Mouse (Mus musculus): Measurements from ENCODE around the gene Cdc42se2.
A peak's percentile ranks its signal among the peaks of the same experiment; 100 is the strongest.

Cdc42se2 gene

DNA sequence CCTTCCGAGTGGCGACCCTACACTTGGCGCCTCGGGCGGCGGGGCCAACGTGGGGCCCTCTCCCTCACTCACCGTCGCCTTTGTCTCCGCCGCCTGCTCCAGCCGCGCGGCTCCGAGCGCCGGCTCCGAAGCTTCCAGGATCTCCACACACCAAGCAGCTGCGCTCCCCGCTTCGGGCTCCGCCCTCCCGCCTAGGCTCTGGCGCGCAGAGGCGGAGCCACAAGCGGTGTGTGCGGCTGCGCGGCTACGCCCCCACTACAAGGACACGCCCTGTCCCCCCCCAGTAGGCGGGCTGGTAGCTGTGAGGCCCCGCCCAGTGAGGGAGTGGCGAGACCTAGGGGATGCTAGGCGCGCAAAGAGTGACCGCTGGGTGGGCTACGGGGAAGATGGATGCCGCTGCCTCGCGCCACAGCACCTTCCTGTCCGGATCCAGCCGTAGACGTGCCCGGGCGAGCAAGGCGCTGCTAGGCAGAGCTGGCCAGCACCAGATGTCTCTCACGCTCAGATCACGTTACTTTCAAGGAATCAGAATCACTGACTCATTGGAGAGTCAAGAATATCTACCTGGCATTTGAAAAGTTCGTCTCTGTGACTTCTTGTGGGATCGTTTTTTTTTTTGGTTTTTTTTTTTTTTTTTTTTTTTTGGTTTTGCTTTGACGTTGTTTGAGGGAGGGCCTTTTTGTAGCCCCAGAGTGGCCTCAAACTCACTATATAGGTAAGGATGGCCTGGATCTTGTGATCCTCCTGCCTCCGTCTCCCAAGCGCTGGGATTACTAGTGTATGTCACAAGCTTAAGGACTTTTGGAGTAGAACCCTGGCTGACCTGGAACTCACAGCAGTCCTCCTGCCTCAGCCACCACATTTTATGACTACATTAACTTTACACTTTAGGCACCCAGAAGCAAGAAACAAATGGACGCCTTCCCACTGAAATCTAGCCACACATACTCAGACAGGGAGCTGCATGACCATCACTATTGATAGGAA is at the start of gene Cdc42se2:
Gene Cdc42se2 (minus strand): TSS at position 188 of the 987 bp plus-strand sequence.
- peak; percentile 97 for DNase-seq

DNA sequence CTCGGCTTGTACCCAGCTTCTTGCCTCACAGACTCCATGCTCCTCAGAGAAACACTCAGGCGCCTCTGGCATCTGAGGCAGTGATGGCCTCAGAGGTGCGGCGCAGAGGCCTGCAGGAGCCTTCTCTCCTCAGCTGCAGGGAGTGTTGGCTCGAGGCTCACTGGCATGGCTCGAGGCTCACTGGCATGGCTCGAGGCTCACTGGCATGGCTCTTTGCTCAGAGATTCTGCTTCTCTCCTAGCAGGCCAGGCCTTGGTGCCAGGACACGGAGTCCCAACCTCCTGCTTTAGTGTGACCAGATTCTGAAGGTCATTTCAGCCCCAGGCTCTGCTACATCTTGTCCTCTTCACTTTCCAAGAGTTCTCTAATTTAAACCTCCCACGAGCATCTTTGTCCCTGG is 48.6 kb upstream of the Cdc42se2 start:
- DNase-seq, result no peak

DNA sequence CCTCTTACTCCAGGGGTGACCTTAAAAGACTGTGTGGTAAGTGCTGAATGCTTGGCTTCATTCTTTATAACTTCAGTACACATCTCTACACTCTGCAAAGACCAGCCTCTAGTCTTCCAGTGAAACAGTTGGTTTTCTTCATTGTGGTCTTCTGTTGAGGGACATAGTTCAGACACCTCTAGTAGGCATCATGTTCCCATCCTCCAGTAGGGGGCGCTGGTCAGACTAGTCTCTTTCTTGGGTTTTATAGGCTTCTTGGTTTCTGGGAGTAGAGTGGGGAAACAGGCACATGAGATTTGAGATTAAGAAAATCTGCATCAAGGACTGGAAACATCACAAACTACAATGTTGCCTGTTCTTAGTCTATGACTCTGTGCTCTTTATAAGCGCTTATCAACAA is 47.1 kb upstream of the Cdc42se2 start:
- DNase-seq, result no peak

DNA sequence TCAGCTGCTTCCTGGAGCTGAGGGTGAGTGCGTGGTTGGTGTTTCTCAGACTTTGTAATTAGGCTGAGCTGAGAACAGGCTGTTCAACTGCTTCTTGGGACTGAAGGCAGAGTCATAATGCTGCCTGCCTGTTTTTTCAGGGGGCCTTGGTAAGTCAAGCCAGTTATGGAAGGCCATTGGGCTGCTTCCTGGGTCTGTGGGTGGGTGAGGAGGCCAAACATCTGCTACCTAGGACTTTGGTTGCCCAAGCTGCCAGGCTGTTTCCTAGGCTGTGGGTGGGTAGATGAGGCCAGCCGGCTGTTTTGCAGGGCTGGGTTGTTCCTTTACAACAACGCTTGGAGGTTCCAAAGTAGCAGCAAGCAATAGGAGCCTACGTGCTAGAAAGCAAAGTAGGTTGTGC is 46.4 kb upstream of the Cdc42se2 start:
- DNase-seq, result no peak

DNA sequence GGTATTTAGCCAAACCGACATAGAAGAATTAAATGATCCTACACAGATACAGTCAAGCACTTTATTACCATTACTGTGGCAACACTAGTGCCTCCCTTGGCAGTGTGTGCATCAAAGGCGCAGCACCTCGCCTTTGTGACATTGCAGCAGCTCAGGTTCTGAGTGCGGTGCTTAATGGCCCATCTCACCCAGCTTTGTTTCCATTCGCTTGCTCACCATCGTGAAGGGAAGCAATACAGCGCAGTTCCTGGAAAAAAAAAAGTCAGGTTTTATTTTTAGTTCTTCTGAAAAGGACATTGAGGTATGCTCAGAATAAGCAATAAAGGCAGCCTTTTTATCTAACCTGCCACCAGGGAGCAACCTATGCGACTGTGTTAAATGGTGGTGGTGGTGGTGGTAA is 39.3 kb upstream of the Cdc42se2 start:
- DNase-seq, result no peak

DNA sequence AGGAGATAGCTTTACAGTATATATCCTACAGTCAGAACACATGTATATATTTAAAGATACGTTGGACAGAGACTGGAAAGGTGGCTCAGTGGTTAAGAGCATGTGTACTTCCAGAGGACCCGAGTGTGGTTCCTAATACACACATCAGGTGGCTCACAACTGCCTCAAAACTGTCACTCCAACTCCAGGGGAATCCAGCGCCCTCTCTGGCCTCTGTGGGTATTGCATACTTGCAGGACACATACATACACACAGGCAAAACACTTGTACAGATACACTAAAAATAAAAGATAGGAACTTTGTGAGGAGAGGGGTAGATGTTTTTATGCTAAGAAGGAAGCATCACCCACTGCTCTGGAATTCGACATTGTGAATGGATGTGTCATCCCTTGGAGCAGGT is 38.3 kb upstream of the Cdc42se2 start:
- no peak for DNase-seq

DNA sequence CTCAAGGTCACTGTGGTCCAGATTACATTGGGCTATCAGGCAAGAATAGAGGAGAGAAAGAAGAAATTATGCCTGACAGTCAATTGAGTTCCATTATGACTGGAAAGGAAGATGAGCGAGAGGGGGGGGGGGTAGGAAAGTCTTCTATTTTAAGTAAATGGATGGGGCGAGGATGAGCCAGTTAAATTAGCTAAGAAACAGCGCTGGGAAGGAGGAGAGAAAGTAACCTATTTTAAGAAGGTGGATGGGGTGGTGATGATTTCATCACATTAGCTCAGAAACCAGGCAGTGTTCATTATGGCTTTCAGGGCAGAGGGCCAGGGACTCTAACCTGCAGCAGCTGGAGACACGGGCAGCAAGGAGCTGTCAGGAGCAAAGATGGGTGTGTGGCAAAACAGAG is 36.0 kb upstream of the Cdc42se2 start:
- no peak for DNase-seq

DNA sequence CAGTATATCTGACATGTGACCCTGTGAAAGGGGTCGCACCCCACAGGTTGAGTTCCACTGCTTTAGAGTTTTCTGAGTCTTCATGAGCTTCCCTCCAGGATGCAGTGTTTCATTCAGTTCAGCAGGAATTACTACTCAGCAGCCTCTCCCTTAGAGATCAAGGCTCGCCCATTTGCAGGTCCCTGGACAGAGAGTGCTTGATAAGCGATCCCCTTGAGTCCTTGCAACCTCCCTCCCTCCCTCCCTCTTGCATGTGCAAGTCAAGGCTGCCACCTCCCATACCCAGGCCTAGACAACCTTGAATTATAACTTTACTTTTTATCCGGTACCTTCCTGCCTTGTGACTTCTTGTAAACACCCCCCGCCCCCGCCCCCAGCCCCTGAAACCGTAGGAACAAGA is 32.0 kb upstream of the Cdc42se2 start:
- no peak for DNase-seq

DNA sequence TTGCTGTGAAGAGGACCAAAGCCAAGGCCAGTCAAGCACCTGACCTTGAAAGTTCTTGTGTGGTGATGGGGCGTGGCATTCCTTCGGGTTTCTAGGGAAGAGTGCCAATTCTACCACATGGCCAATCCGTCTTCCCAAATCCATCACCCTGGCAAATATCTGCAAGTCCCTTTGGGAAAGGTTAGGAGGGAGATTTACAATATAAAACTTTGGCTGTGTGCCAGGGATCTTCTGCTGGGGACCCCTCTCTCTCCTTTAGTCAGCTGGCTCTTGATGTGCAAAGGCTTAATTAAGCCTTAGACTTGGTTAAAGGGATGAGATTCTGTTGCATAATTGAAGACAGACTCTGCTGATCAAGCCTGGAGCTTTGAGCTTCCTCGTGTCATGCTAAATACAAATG is 30.0 kb upstream of the Cdc42se2 start:
- no peak for DNase-seq

DNA sequence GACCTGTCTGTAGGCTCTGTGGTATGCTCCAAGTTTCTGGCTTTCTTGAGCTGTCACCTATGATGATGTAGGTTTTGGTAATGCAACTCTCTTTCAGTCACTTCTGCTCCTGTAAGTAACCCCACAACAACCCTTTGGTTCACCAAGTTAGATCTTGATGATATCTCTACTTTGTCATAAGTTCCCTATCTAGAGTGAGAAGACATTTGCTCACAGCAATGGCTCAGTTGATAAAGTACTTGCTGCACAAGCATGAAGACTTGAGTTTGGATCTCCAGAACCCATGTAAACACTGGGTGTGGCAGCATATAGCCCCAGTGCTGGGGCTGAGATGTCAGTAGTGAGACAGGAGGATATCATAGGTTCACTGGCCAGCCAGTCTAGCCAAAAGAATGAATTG is 28.2 kb upstream of the Cdc42se2 start:
- no peak for DNase-seq

DNA sequence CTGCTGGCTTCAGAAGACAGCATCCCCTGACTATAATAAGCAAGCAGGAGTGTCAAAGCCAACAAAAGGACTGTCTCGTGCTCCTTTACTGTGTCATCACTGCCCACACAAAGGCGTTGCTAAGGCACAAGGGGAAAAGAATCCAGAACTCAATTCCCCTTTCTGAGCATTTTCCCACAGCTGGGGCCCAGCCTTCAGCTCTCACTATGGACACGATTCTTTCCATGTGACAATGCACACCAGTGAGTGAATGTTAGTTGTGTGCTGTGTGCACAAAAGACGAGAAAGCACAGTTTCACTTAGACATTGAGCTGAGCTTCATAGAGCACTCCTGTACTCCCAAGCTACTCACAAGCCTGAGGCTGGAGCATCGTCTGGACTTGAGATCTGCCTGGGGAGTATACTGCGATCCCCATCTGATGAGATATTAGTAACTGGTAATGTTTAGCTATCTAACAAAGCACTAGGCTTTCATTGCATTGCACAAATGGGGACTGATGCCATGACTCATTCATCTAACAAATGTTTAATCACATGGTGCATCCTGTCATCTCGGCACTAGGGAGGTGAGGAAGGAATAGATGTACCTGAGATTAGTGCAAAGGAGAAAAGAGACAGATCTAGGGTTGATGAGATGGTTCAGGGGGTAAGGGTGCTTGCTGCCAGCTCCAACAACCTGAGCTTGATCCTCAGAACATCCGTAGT is 25.5 kb upstream of the Cdc42se2 start:
- DNase-seq, result no peak

DNA sequence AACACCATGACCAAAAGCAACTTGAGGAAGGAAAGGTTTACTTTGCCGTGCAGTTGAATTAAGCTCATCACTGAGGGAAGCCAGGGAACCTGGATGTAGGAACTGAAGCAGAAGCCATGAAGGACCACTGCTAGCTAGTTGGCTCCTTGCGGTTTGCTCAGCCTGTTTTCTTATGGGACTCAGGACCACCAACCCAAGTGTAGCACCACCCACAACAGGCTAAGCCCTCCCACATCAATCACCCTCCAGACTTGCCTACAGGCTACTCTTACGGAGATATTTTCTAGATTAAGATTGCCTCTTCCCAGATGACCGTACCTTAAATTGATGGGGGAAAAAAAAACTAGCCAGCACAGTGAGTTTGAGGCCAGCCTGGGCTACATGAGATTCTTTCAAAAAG is 24.8 kb upstream of the Cdc42se2 start:
- no peak for DNase-seq

DNA sequence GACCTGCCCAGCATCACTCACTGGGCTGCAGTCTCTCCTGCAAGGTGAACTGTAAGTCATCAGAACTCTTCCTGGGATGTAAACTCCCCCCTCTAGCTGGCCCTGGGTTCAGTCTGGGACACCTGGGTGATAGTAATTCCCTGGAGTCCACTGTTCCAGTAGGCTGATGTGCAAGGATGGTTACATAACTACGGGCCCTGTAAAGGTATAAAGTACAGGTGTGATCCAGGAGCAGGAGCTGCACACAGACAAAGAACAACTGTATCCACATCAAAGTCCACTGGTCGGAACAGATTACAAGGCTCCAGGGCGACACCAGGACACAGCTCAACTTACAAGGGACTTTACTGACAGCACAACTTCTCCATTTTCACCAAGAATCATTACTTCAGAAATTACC is 23.6 kb upstream of the Cdc42se2 start:
- no peak for DNase-seq

DNA sequence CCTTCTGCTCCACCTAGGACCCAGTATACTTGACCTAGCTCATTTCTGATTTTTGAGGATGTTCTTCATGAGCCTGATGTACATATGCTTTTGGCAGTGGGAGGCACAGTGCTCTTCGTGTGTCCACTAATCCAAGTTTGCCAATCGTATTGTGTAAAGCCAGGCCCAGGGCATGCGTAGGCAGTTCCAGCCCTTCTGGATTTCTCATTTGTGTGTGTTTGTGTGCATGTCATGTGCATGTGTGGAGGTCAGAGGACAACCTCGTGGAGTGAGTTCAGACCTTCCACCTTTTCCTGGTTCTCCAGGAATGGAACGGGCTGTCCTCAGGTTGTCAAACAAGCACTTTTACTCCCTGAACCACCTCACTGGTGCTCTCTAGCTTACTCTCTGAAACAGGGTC is 22.1 kb upstream of the Cdc42se2 start:
- DNase-seq, result no peak

DNA sequence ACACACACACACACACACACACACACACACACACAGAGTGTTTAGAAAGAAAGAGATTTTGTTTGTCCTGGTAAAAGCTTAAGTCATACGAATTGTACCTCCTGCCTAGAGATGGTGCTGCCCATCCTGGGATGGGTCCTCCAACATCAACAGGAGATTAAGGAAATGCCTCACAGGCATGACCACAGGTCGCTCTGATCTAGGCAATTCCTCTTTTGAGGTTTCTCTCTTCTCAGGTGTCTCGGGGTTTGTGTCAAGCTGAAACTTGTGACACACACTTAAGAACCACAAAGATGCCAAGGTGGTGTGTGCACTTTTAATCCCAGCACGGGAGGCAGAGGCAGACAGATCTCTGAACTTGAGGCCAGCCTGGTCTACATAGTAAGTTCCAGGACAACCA is 20.7 kb upstream of the Cdc42se2 start:
- DNase-seq, result no peak

DNA sequence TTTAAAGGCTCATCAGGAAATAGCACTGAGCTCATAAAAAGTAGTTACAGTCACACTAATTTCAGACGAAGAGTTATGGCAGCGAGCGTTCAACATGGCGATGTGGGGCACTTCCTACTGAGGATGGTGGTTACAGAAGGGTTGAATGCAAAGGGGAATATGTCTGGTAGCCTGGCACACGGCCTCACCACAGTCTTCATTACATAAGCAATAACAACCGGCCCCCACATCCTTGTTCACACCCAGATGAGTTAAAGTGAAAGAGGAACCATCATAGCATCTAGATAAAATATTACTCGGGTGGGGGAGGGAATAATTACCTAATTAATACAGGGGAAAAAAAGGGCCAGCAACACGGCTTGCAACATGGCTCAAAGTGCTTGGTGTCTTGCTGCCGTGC is 20.2 kb upstream of the Cdc42se2 start:
- DNase-seq, result no peak

DNA sequence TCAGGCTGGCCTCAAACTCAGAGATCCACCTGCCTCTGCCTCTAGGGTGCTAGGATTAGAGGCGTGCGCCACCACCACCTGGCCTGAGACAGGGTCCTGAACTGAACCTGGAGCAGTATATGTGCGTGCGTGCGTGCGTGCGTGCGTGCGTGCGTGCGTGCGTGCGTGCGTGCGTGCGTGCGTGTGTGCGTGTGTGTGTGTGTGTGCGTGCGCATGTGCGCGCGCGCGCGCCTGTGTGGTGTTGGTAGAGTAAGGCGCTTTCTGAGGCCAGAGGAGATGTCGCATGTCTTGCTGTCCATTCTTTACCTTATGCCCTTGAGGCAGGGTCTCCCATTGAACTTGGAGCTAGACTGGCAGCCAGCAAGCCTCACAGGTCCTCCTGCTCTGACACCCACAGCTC is 19.4 kb upstream of the Cdc42se2 start:
- no peak for DNase-seq

DNA sequence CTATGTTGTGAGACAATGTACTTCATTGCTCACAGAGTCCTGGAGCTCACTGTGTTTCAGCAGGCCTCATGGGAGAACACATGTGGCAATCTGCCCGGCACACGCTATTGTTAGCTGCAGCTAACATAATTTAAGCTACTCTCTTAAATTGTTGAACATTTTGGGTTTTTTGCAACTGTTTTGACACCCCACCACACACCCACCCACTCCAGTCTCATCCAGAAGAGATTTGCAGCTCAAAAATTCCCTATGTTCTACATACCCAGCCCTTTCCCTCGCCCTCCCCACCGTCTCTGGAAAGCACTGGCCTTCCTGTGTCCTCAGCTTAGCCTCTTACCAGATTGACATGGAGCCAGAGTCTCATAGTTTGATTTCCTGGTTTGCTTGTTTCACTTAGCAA is 17.7 kb upstream of the Cdc42se2 start:
- DNase-seq, result peak; percentile 35

DNA sequence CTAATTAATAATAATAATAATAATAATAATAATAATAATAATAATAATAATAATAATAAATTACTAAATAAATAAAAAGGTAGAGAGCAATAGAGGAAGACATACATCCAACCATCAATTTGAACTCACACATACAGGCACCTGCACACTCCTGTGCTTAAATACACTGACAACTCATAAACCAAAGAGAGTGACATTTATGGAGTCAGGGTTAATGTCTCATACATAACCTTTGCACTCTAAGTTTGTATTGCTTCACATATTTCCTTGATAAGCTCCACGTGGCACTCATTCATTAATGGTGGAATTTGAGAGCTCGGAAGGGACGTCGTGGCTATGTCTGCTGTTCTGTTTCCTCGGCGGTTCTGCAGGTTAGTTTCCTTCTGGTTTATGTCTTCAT is 15.1 kb upstream of the Cdc42se2 start:
- DNase-seq, result no peak

DNA sequence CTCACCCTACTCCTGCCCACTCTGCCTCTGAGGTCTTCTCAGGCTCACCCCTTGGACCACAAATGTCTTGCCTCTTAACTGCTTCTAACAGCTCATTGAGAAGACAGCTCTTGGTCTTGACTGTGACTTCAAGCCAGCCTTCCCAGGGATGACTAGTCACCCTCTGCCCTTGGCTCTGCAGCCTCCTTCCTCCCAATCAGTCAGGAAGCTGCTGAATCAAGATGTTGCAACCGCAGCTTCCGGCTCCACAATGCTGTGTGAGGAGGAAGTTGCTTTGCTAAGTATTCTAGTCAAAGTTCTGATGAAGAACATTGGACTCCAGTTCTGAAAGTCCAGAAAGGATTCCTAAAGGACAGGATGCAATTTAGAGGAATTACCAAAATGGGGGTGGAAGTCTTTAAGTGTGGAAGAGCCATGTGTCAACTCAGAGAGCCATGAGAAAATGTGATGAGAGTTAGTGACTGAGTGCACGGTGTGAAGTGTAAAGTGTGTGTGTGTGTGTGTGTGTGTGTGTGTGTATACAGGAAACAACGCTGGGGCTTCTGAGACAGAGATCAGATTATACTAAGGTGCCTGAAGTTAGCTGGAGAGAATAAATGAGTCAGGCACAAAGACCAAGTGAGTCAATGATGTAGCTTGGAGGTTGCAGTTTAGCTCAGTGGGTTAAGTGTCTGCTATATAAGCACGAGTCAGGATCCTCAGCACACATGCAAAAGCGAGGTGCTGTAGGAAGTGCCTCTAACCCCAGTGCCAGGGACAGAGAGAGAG is 14.5 kb upstream of the Cdc42se2 start:
- peak; percentile 43 for DNase-seq

DNA sequence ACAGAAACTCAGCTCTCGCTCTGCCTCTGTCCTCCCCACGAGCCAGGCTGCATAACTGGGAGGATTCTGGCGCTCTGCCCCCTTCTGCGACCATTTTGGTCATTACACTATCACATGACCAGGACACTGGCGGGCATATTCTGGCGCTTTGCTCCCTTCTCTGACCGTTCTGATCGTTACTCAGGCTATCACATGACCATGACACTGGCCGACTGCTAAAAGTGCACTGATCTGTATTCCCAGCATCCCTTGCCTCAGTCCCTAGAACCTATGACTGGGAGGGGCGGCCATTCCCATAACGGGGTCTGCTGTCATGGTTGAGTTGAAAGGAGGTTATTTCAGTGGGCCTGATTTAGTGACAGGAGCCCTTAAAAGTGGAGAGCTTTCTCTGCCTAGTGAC is 9.1 kb upstream of the Cdc42se2 start:
- DNase-seq, result no peak

DNA sequence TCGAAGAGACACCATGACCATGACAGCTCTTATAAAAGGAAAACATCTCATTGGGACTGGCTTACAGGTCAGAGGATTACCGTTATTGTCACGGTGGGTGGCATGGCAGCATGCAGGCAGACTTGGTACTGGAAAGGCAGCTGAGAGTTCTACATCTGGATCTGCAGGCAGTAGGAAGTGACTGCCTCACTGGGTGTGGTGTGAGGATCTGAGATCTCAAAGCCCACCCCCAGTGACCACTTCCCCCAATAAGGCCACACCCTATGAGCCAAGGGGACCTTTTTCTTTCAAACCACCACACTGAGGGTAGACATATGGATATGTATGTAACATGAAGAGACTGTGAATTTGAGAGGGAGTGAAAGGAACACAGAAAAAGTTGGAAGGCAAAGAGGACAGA is 7.2 kb upstream of the Cdc42se2 start:
- DNase-seq, result no peak

DNA sequence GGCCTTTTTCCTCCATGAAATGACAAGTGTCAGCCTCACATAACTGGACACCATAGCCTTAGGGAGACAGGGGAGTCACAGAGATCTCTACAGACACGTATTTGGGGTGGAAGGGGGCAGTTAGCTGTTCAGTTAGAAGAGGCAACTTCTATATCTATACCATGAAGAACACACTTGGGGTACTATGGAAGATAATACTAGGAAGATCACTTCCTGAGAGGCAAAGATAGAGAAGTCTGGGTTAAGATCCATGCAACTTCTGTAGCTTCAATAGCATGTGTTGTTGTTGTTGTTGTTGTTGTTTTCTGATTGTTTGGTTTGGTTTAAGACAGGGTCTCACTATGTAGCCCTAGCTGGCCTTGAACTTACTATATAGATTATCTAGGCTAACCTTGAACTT is 5.7 kb upstream of the Cdc42se2 start:
- no peak for DNase-seq

DNA sequence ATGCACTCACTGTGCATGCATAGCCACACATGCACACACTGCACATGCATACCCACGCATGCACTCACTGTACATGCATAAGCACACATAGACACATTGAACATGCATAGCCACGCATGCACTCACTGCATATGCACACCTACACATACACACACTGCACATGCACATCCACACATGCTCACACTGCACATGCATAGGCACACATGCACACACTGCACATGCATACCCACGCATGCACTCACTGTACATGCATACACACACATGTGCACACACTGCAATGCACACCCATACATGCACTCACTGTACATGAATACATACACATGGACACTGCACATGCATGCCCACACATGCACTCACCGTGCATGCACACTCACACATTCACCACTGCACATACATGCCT is 4.0 kb upstream of the Cdc42se2 start:
- no peak for DNase-seq

Data from lung, postnatal 14 days (tissue).